Mouse (Mus musculus) forebrain, embryonic 10.5 days (tissue): ENCODE measurements at regions not wholly inside any gene's neighbourhood (a gene's known extent, or its start where the extent isn't known, plus 50 kb on each side); places are given as distances from the start of the nearest gene placed in this dataset.

Experiments used
- DNase-seq: peaks from one replicate; pipeline ENCODE4 v3.0.0-alpha.2; 2017; ENCODE audit warnings: low spot score; ENCODE audit errors: extremely low spot score
- H3K27ac ChIP-seq: fragments of 300-500 bp; sonication (generic); 2 replicates; pipeline ENCODE4 v1.5.1; 2016; ENCODE audit warnings: mild to moderate bottlenecking
- H3K27me3 ChIP-seq: fragments of 300-500 bp; sonication (generic); 2 replicates; pipeline ENCODE4 v1.6.1; 2016; ENCODE audit warnings: mild to moderate bottlenecking; ENCODE audit not compliant: poor library complexity, severe bottlenecking
- H3K36me3 ChIP-seq: fragments of 300-500 bp; sonication (generic); replicated peaks from 2 replicates; pipeline ENCODE4 v1.6.1; 2016; ENCODE audit warnings: mild to moderate bottlenecking, moderate library complexity
- H3K4me1 ChIP-seq: fragments of 300-500 bp; sonication (generic); 2 replicates; pipeline ENCODE4 v1.6.1; 2016
- H3K4me3 ChIP-seq: fragments of 300-500 bp; sonication (generic); 2 replicates; pipeline ENCODE4 v1.5.1; 2016; ENCODE audit warnings: mild to moderate bottlenecking, moderate library complexity
- H3K9me3 ChIP-seq: fragments of 300-500 bp; sonication (generic); 2 replicates; pipeline ENCODE4 v1.6.1; 2016; ENCODE audit warnings: mild to moderate bottlenecking, moderate library complexity
- WGBS: fragments of 180-500 bp; shearing (Covaris S2); methylation state at CpG from one replicate; pipeline ENCODE4 v1.1.7; 2016; 5-methylcytosine and 5-hydroxymethylcytosine counted together

GRCm38 (mm10) chr17:88306325-88306724 is 134.2 kb upstream of the Foxn2 start:
- H3K4me1 ChIP-seq = peaks cover 6% of the 10 kb centered on the region
- WGBS = 67% methylated on average over 9 of the region's 9 CpGs
- no peak overlapping the region for H3K27ac ChIP-seq
- no peak overlapping the region for H3K4me3 ChIP-seq
- H3K36me3 ChIP-seq = no peaks in the 10 kb centered on the region
- no peak for DNase-seq
- no peaks in the 10 kb centered on the region for H3K27me3 ChIP-seq
- H3K9me3 ChIP-seq = peaks cover 7% of the 10 kb centered on the region; the same call in 1 of the 2 replicates

GRCm38 (mm10) chr17:88307082-88307481 is 133.4 kb upstream of the Foxn2 start:
- no peak for DNase-seq
- WGBS = 38% methylated on average over 4 of the region's 4 CpGs

GRCm38 (mm10) chr17:88307826-88308225 is 132.7 kb upstream of the Foxn2 start:
- Histone ChIP-seq H3K36me3 (no peaks in the 10 kb centered on the region), H3K27ac (no peak overlapping the region), H3K9me3 (peaks cover 8% of the 10 kb centered on the region; the same call in 1 of the 2 replicates), H3K4me3 (no peak overlapping the region), H3K27me3 (no peaks in the 10 kb centered on the region), H3K4me1 (peaks cover 6% of the 10 kb centered on the region)
- WGBS = 92% methylated on average over 9 of the region's 9 CpGs
- DNase-seq = no peak

More at GRCm38 (mm10) chr17:88307082-88307481, 133.4 kb upstream of the Foxn2 start:
- H3K4me3 ChIP-seq = no peak overlapping the region
- H3K27ac ChIP-seq = no peak overlapping the region
- H3K27me3 ChIP-seq = no peaks in the 10 kb centered on the region
- H3K36me3 ChIP-seq = no peaks in the 10 kb centered on the region
- H3K4me1 ChIP-seq = peaks cover 6% of the 10 kb centered on the region
- peaks cover 7% of the 10 kb centered on the region; the same call in 1 of the 2 replicates for H3K9me3 ChIP-seq

GRCm38 (mm10) chr17:88312876-88313275 is 127.6 kb upstream of the Foxn2 start:
- no peak overlapping the region for H3K27ac ChIP-seq
- H3K4me3 ChIP-seq = no peak overlapping the region
- H3K4me1 ChIP-seq = no peaks in the 10 kb centered on the region
- 0 out of 2 replicates have a peak, but pooled peaks cover 3% of the 10 kb centered on the region for H3K9me3 ChIP-seq
- H3K36me3 ChIP-seq = no peaks in the 10 kb centered on the region
- no peak for DNase-seq
- 92% methylated on average over 2 of the region's 2 CpGs for WGBS
- no peaks in the 10 kb centered on the region; the same call in 1 of the 2 replicates for H3K27me3 ChIP-seq

GRCm38 (mm10) chr17:88316213-88316967 is 124.1 kb upstream of the Foxn2 start:
- Histone ChIP-seq H3K9me3 (0 out of 2 replicates have a peak, but pooled peaks cover 3% of the 10 kb centered on the region), H3K27ac (no peak overlapping the region), H3K27me3 (peaks cover 13% of the 10 kb centered on the region; the same call in 1 of the 2 replicates), H3K4me1 (no peaks in the 10 kb centered on the region), H3K4me3 (no peak overlapping the region), H3K36me3 (no peaks in the 10 kb centered on the region)
- 81% methylated on average over 13 of the region's 15 CpGs for WGBS
- no peak for DNase-seq

- peaks cover 22% of the 10 kb centered on the region for H3K27me3 ChIP-seq
- no peak for DNase-seq
- H3K4me1 ChIP-seq = no peaks in the 10 kb centered on the region
- no peak overlapping the region for H3K4me3 ChIP-seq
- H3K9me3 ChIP-seq = 0 out of 2 replicates have a peak, but pooled peaks cover 3% of the 10 kb centered on the region
- WGBS = 81% methylated on average over 5 of the region's 5 CpGs
- H3K36me3 ChIP-seq = no peaks in the 10 kb centered on the region
- H3K27ac ChIP-seq = no peak overlapping the region
These were observed 123.2 kb upstream of the Foxn2 start for GRCm38 (mm10) chr17:88317311-88317710.

- no peak for DNase-seq
- Histone ChIP-seq H3K27ac (no peak overlapping the region), H3K4me1 (no peaks in the 10 kb centered on the region), H3K9me3 (0 out of 2 replicates have a peak, but pooled peaks cover 2% of the 10 kb centered on the region), H3K36me3 (no peaks in the 10 kb centered on the region), H3K4me3 (no peak overlapping the region), H3K27me3 (peaks cover 27% of the 10 kb centered on the region)
- WGBS = 94% methylated on average over 7 of the region's 7 CpGs
These were observed 122.7 kb upstream of the Foxn2 start for GRCm38 (mm10) chr17:88317806-88318205.

- Histone ChIP-seq H3K9me3 (no peaks in the 10 kb centered on the region), H3K4me1 (no peaks in the 10 kb centered on the region), H3K27ac (no peak overlapping the region), H3K27me3 (peaks cover 32% of the 10 kb centered on the region), H3K4me3 (no peak overlapping the region), H3K36me3 (no peaks in the 10 kb centered on the region)
- no peak for DNase-seq
- 82% methylated on average over 16 of the region's 16 CpGs for WGBS
These were observed 122.2 kb upstream of the Foxn2 start for GRCm38 (mm10) chr17:88318207-88318791.

GRCm38 (mm10) chr17:88318936-88319335 is 121.6 kb upstream of the Foxn2 start:
- Histone ChIP-seq H3K27me3 (peaks cover 38% of the 10 kb centered on the region), H3K36me3 (no peaks in the 10 kb centered on the region), H3K4me1 (no peaks in the 10 kb centered on the region), H3K9me3 (no peaks in the 10 kb centered on the region), H3K4me3 (no peak overlapping the region), H3K27ac (no peak overlapping the region)
- WGBS = 72% methylated on average over 5 of the region's 5 CpGs
- no peak for DNase-seq

- no peaks in the 10 kb centered on the region for H3K9me3 ChIP-seq
- no peak overlapping the region for H3K4me3 ChIP-seq
- H3K36me3 ChIP-seq = no peaks in the 10 kb centered on the region
- H3K4me1 ChIP-seq = peaks cover 12% of the 10 kb centered on the region
- H3K27ac ChIP-seq = no peak overlapping the region
- DNase-seq = no peak
- WGBS = 79% methylated on average over 1 of the region's 1 CpGs
- peaks cover 55% of the 10 kb centered on the region for H3K27me3 ChIP-seq
These were observed 119.8 kb upstream of the Foxn2 start for GRCm38 (mm10) chr17:88320686-88321085.

GRCm38 (mm10) chr17:88325326-88325909 is 115.1 kb upstream of the Foxn2 start:
- WGBS = 17% methylated on average over 14 of the region's 14 CpGs
- Histone ChIP-seq H3K4me1 (peaks cover 48% of the 10 kb centered on the region), H3K27me3 (peaks cover 81% of the 10 kb centered on the region), H3K36me3 (0 out of 2 replicates have a peak, but pooled peaks cover 2% of the 10 kb centered on the region), H3K9me3 (peaks cover 6% of the 10 kb centered on the region), H3K4me3 (peak overlapping the region; percentile 9; the same call in 1 of the 2 replicates), H3K27ac (peak overlapping the region; percentile 15)
- peak; percentile 43 for DNase-seq

GRCm38 (mm10) chr17:88325910-88326739 is 114.4 kb upstream of the Foxn2 start:
- Histone ChIP-seq H3K4me3 (peak overlapping the region; percentile 9; the same call in 1 of the 2 replicates), H3K9me3 (peaks cover 12% of the 10 kb centered on the region), H3K27me3 (peaks cover 84% of the 10 kb centered on the region), H3K36me3 (0 out of 2 replicates have a peak, but pooled peaks cover 3% of the 10 kb centered on the region), H3K27ac (peak overlapping the region; percentile 15), H3K4me1 (peaks cover 48% of the 10 kb centered on the region)
- peak; percentile 34 for DNase-seq
- 6% methylated on average over 12 of the region's 12 CpGs for WGBS
